Mouse (Mus musculus) MEL (cell line): ENCODE measurements around the gene Uba3. TPM values are rescaled to one million over a fixed set of nuclear protein-coding genes. Genes with fewer than 3 reads are reported as not detected.

Experiments
- DNase-seq: peaks from one replicate; pipeline ENCODE4 v3.0.0; 2011; ENCODE audit warnings: low read depth, low spot score
- H3K27ac ChIP-seq: 2 replicates; pipeline ENCODE4 v1.5.1; 2012; ENCODE audit warnings: low read depth, mild to moderate bottlenecking, control low read depth, low read length, moderate library complexity; ENCODE audit not compliant: control insufficient read depth
- H3K27me3 ChIP-seq, 2 experiments: fragments of 150-350 bp in 1 of 2; sonication (generic) in 1 of 2; 2 replicates each; pipeline ENCODE4 v1.6.1; 2012; ENCODE audit warnings: low read length in 2 of 2, mild to moderate bottlenecking in 2 of 2, improper control_type of control experiment in 1 of 2, moderate library complexity in 1 of 2; ENCODE audit not compliant: insufficient read depth in 2 of 2, control insufficient read depth in 1 of 2
- H3K36me3 ChIP-seq, 2 experiments: 2 replicates each; pipeline ENCODE4 v1.6.1; 2012 to 2014; ENCODE audit warnings: low read length in 2 of 2, improper control_type of control experiment in 1 of 2, inconsistent platforms in 1 of 2, mild to moderate bottlenecking in 1 of 2; ENCODE audit not compliant: insufficient read depth in 2 of 2, control insufficient read depth in 1 of 2
- H3K4me1 ChIP-seq, 2 experiments: fragments of 150-350 bp in 1 of 2; sonication (generic) in 1 of 2; 2 replicates each; pipeline ENCODE4 v1.6.1; 2012; ENCODE audit warnings: low read length in 2 of 2, improper control_type of control experiment in 1 of 2, mild to moderate bottlenecking in 1 of 2; ENCODE audit not compliant: insufficient read depth in 2 of 2, control insufficient read depth in 1 of 2
- H3K4me3 ChIP-seq, 2 experiments: fragments of 150-350 bp in 1 of 2; sonication (generic) in 1 of 2; 2 replicates each; pipeline ENCODE4 v1.5.1; 2012; ENCODE audit warnings: low read depth in 2 of 2, low read length in 2 of 2, mild to moderate bottlenecking in 2 of 2, moderate library complexity in 2 of 2, control low read depth in 1 of 2, improper control_type of control experiment in 1 of 2; ENCODE audit not compliant: control insufficient read depth in 1 of 2, insufficient read depth in 1 of 2
- H3K79me2 ChIP-seq: 2 replicates; pipeline ENCODE4 v1.6.1; 2012; ENCODE audit warnings: mild to moderate bottlenecking, low read length, moderate library complexity; ENCODE audit not compliant: control insufficient read depth, poor library complexity, insufficient read depth
- H3K9ac ChIP-seq: 2 replicates; pipeline ENCODE4 v1.6.1; 2012; ENCODE audit warnings: low read depth, mild to moderate bottlenecking, control low read depth, low read length, moderate library complexity; ENCODE audit not compliant: control insufficient read depth, poor library complexity, severe bottlenecking
- H3K9me3 ChIP-seq: fragments of 150-350 bp; sonication (generic); replicated peaks from 2 replicates; pipeline ENCODE4 v1.6.1; 2012; ENCODE audit warnings: mild to moderate bottlenecking, low read length, improper control_type of control experiment, moderate library complexity; ENCODE audit not compliant: insufficient read depth
- BHLHE40 ChIP-seq: IDR thresholded peaks from 2 replicates; pipeline ENCODE4 v1.6.1; 2012; ENCODE audit warnings: low read depth, mild to moderate bottlenecking, inconsistent platforms, low read length, improper control_type of control experiment, borderline replicate concordance
- CHD1 ChIP-seq: IDR thresholded peaks from 2 replicates; pipeline ENCODE4 v1.6.1; 2012; ENCODE audit warnings: low read depth, mild to moderate bottlenecking, inconsistent platforms, low read length, improper control_type of control experiment
- CHD2 ChIP-seq: IDR thresholded peaks from 2 replicates; pipeline ENCODE4 v1.6.1; 2011; ENCODE audit warnings: low read length, improper control_type of control experiment
- ELF1 ChIP-seq: IDR thresholded peaks from 2 replicates; pipeline ENCODE4 v1.6.1; 2014; ENCODE audit warnings: low read depth, mild to moderate bottlenecking, inconsistent platforms, low read length, improper control_type of control experiment, moderate library complexity
- GABPA ChIP-seq: IDR thresholded peaks from 2 replicates; pipeline ENCODE4 v1.6.1; 2012; ENCODE audit warnings: low read depth, mild to moderate bottlenecking, inconsistent platforms, low read length, improper control_type of control experiment, moderate library complexity
- KAT2A ChIP-seq: conservative IDR thresholded peaks from 2 replicates; pipeline ENCODE4 v1.6.1; 2012; ENCODE audit warnings: low read depth, low read length, improper control_type of control experiment, inconsistent platforms
- MAX ChIP-seq: IDR thresholded peaks from 2 replicates; pipeline ENCODE4 v1.6.1; 2011; ENCODE audit warnings: low read length, improper control_type of control experiment
- MAZ ChIP-seq: IDR thresholded peaks from 2 replicates; pipeline ENCODE4 v1.6.1; 2012; ENCODE audit warnings: low read depth, mild to moderate bottlenecking, inconsistent platforms, low read length, improper control_type of control experiment
- MEF2A ChIP-seq: IDR thresholded peaks from 2 replicates; pipeline ENCODE4 v1.6.1; 2014; ENCODE audit warnings: low read depth, mild to moderate bottlenecking, inconsistent platforms, low read length, improper control_type of control experiment; ENCODE audit not compliant: poor library complexity, insufficient replicate concordance, severe bottlenecking; ENCODE audit errors: extremely low read depth
- NRF1 ChIP-seq: IDR thresholded peaks from 2 replicates; pipeline ENCODE4 v1.6.1; 2014; ENCODE audit warnings: low read depth, mild to moderate bottlenecking, inconsistent platforms, low read length, improper control_type of control experiment, moderate library complexity; ENCODE audit not compliant: poor library complexity, insufficient read depth, severe bottlenecking
- POLR2A ChIP-seq, 2 experiments: IDR thresholded peaks; 2 replicates each; pipeline ENCODE4 v1.6.1; 2011 to 2012; ENCODE audit warnings: low read length in 2 of 2, mild to moderate bottlenecking in 2 of 2, control low read depth in 1 of 2, improper control_type of control experiment in 1 of 2, low read depth in 1 of 2, moderate library complexity in 1 of 2; ENCODE audit not compliant: control insufficient read depth in 1 of 2, insufficient read depth in 1 of 2, poor library complexity in 1 of 2
- POLR2AphosphoS2 ChIP-seq: IDR thresholded peaks from 2 replicates; pipeline ENCODE4 v1.6.1; 2011; ENCODE audit warnings: low read length, improper control_type of control experiment
- POLR2AphosphoS5 ChIP-seq: IDR thresholded peaks from 2 replicates; pipeline ENCODE4 v1.6.1; 2012; ENCODE audit warnings: low read depth, borderline replicate concordance, mild to moderate bottlenecking, inconsistent platforms, low read length, moderate library complexity, mixed read lengths
- RAD21 ChIP-seq: IDR thresholded peaks from 2 replicates; pipeline ENCODE4 v1.6.1; 2011; ENCODE audit warnings: mild to moderate bottlenecking, low read depth, low read length, improper control_type of control experiment
- RCOR1 ChIP-seq: IDR thresholded peaks from 2 replicates; pipeline ENCODE4 v1.6.1; 2012; ENCODE audit warnings: low read depth, mild to moderate bottlenecking, inconsistent platforms, low read length, improper control_type of control experiment
- SIN3A ChIP-seq: IDR thresholded peaks from 2 replicates; pipeline ENCODE4 v1.6.1; 2012; ENCODE audit warnings: low read length, improper control_type of control experiment, inconsistent platforms
- SMC3 ChIP-seq: IDR thresholded peaks from 2 replicates; pipeline ENCODE4 v1.6.1; 2011; ENCODE audit warnings: low read depth, low read length, improper control_type of control experiment
- TAL1 ChIP-seq: IDR thresholded peaks from 2 replicates; pipeline ENCODE4 v1.6.1; 2012; ENCODE audit warnings: mild to moderate bottlenecking, inconsistent platforms, low read length, moderate library complexity, mixed read lengths
- TBP ChIP-seq: IDR thresholded peaks from 2 replicates; pipeline ENCODE4 v1.8.0; 2011; ENCODE audit warnings: low read depth, low read length, improper control_type of control experiment
- TCF12 ChIP-seq: IDR thresholded peaks from 2 replicates; pipeline ENCODE4 v1.6.1; 2014; ENCODE audit warnings: low read depth, mild to moderate bottlenecking, inconsistent platforms, low read length, improper control_type of control experiment, moderate library complexity
- USF2 ChIP-seq, 2 experiments: IDR thresholded peaks; 2 replicates each; pipeline ENCODE4 v1.6.1; 2011 to 2012; ENCODE audit warnings: improper control_type of control experiment in 2 of 2, low read length in 2 of 2, borderline replicate concordance in 1 of 2, inconsistent platforms in 1 of 2, low read depth in 1 of 2, mild to moderate bottlenecking in 1 of 2; ENCODE audit not compliant: insufficient read depth in 1 of 2
- ZMIZ1 ChIP-seq: IDR thresholded peaks from 2 replicates; pipeline ENCODE4 v1.6.1; 2012; ENCODE audit warnings: low read depth, mild to moderate bottlenecking, inconsistent platforms, low read length, improper control_type of control experiment, moderate library complexity
- ZNF384 ChIP-seq: IDR thresholded peaks from 2 replicates; pipeline ENCODE4 v1.6.1; 2012; ENCODE audit warnings: low read depth, mild to moderate bottlenecking, inconsistent platforms, low read length, improper control_type of control experiment
- polyA plus RNA-seq, 2 experiments: library from polyadenylated mRNA; stranded (reverse) in 1 of 2; unstranded in 1 of 2; fragments of >175 nt in 1 of 2; fragments of >200 nt in 1 of 2; gene quantifications; 2 replicates each; pipeline versions ENCODE4 v1.2.1 to v1.2.4; 2012; ENCODE audit warnings: low replicate concordance in 2 of 2, low read depth in 1 of 2; ENCODE audit not compliant: insufficient read length in 2 of 2, insufficient read depth in 1 of 2, missing spikeins in 1 of 2
- total RNA-seq: library from RNA; depleted of rRNA; stranded (reverse); fragments of 300-350 nt; gene quantifications from 2 replicates; pipeline ENCODE4 v1.2.3, GENCODE M21; 2012

Uba3 gene
- total and polyA plus RNA-seq, 3 experiments = 37.1 to 38.1 TPM; not detected in 1

DNA sequence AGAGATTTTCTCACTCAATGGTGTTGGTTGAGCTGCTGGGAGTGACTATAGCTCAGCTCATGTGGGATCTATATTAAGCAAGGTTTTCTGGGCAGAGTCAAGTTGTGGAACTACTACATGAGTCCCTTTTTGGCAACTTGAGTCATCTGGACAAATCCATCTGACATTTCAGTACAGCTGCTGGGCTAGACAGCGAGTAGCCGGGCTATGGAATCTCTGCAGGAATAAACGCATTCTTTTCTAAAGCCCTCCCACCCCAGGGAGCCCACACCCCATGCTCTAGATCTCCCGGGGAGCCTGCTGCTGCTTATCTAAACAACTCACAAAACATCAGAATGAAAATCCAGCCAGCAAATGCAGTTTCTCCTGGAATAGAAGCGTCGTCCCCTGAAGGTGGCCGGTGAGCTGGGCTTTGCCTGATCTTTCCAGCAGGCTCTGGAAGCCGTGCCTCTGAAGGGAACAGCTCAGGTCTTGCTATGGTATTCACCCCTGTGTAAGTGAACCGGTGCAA lies 47.3 kb upstream of the Uba3 start, which contains the start of gene Lmod3:
Gene Lmod3, minus strand, starts transcription at position 49 of the 511 bp plus-strand sequence.
- Histone ChIP-seq H3K27ac (no peak within 1 kb of the TSS), H3K9ac (no peak within 1 kb of the TSS), H3K4me1 (no peaks in the 10 kb centered on the region), H3K27me3 (peaks cover 0 to 1% of the 10 kb centered on the region in 2 experiments; a peak in 1 of 4 replicates), H3K79me2 (no peaks in the 10 kb centered on the region), H3K36me3 (no peaks in the 10 kb centered on the region), H3K4me3 (no peak within 1 kb of the TSS), H3K9me3 (no peaks in the 10 kb centered on the region)
- TF ChIP-seq CHD1 (no peak), POLR2AphosphoS5 (no peak), ZNF384 (no peak), NRF1 (no peak), MAZ (no peak), USF2 (IDR thresholded peaks at IDR 0.05; ENCODE audit: borderline replicate concordance in 1 of 2, insufficient read depth in 1 of 2, low read depth in 1 of 2, low read length in 2 of 2) (no peak), RAD21 (no peak)
- DNase-seq = no peak

- Histone ChIP-seq H3K9ac (no peak overlapping the region), H3K79me2 (no peaks in the 10 kb centered on the region), H3K27me3 (peaks cover 0 to 1% of the 10 kb centered on the region in 2 experiments; a peak in 1 of 4 replicates), H3K4me1 (no peaks in the 10 kb centered on the region), H3K36me3 (no peaks in the 10 kb centered on the region)
- DNase-seq = no peak
- TF ChIP-seq BHLHE40 (no peak), TBP (no peak), ZMIZ1 (no peak), SIN3A (no peak), TCF12 (no peak), ELF1 (no peak), KAT2A (no peak), SMC3 (no peak), POLR2AphosphoS5 (no peak), POLR2A (IDR thresholded peaks at IDR 0.05; ENCODE audit: control insufficient read depth in 1 of 2, insufficient read depth in 1 of 2, low read depth in 1 of 2, low read length in 2 of 2, poor library complexity in 1 of 2) (no peak), USF2 (IDR thresholded peaks at IDR 0.05; ENCODE audit: borderline replicate concordance in 1 of 2, insufficient read depth in 1 of 2, low read depth in 1 of 2, low read length in 2 of 2) (no peak), RCOR1 (no peak), GABPA (no peak), POLR2AphosphoS2 (no peak), MEF2A (no peak), TAL1 (no peak), CHD2 (no peak), MAX (no peak)
- TF ChIP-seq, all 39 proteins: peak for 0
- no peaks in the 10 kb centered on the region for H3K9me3 ChIP-seq
- no peak overlapping the region for H3K27ac ChIP-seq
- no peak overlapping the region for H3K4me3 ChIP-seq
Observed at GRCm38 (mm10) chr6:97252086-97252485, 46.6 kb upstream of the Uba3 start.
